Mouse (Mus musculus) MEL (cell line): ENCODE data around the gene Flt3l.

Experiments used
- MAFK ChIP-seq: IDR thresholded peaks from 2 replicates; pipeline ENCODE4 v1.6.1; 2011; ENCODE audit warnings: low read depth, mild to moderate bottlenecking, low read length, improper control_type of control experiment, borderline replicate concordance
- POLR2A ChIP-seq, 2 experiments: IDR thresholded peaks; 2 replicates each; pipeline ENCODE4 v1.6.1; 2011 to 2012; ENCODE audit warnings: low read length in 2 of 2, mild to moderate bottlenecking in 2 of 2, control low read depth in 1 of 2, improper control_type of control experiment in 1 of 2, low read depth in 1 of 2, moderate library complexity in 1 of 2; ENCODE audit not compliant: control insufficient read depth in 1 of 2, insufficient read depth in 1 of 2, poor library complexity in 1 of 2
- USF1 ChIP-seq: IDR thresholded peaks from 2 replicates; pipeline ENCODE4 v1.6.1; 2014; ENCODE audit warnings: low read depth, mild to moderate bottlenecking, inconsistent platforms, low read length, improper control_type of control experiment, moderate library complexity

DNA sequence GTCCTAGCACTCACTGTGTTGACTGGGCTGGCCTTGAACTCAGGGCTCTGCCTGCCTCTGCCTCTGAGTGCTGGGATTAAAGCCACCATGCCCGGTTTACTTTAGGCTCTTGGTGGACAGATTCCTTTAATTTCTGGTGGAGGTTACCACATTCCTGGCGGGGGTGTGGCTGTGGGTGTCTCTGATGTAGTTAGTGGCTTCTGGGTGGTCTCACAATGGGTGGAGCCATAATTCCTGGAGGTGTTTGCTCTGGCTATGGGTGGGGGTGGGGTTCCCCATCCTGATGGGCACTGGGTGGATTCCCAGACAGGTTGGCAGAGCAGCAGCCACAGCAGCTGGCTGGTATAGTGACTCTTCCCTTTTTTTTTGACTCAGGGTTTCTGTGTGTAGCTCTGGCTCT lies 24.3 kb downstream of the Flt3l start:
- TF ChIP-seq POLR2A (IDR thresholded peaks at IDR 0.05; ENCODE audit: control insufficient read depth in 1 of 2, insufficient read depth in 1 of 2, low read depth in 1 of 2, low read length in 2 of 2, poor library complexity in 1 of 2) (no peak), MAFK (no peak), USF1 (no peak)
